Mouse (Mus musculus) neural tube, postnatal 0 days (tissue): ENCODE data around the gene Sowaha. TPM values are rescaled to one million over a fixed set of nuclear protein-coding genes. Genes with fewer than 3 reads are reported as not detected.

ENCODE experiments used
- polyA plus RNA-seq: library from polyadenylated mRNA; unstranded; fragments of >200 nt; fragmentation: Nextera tagmentation; extraction: Ambion mirVana; gene quantifications from 2 replicates; pipeline ENCODE4 v1.2.1, GENCODE M21; 2015

Gene Sowaha
- 6.8 and 7.0 TPM in 2 replicates for polyA plus RNA-seq

DNA sequence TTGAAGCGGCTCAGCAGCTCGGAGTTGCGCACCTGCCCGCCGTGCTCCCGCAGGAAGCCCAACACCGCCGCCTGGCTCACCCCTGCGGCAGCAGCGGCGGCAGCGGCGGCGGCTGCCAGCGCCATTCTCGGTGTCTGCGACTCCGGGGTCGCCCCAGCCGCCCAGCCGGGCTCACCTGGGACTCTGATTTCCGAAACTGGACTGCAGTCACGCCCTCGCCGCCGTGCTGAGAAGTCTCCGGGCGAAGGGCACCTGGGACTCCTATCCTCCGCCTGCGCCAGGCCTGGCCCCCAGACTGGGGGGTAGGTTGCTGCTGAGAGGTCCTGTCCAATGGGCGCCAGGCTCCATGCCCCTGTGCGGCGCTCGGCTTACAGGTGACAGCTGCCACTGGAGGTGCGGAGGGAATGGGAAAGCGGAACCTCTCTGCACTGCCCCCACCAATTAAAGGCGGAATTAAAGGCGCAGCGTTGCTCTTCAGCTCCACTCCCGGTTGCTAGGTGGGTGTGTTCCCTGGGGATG, at the start of gene Sowaha, which contains the start of gene Gm9945:
TSS of gene Sowaha (minus strand) at position 492 of the 519 bp plus-strand sequence.
TSS of gene Gm9945 (plus strand) at position 384 of the 519 bp plus-strand sequence.

DNA sequence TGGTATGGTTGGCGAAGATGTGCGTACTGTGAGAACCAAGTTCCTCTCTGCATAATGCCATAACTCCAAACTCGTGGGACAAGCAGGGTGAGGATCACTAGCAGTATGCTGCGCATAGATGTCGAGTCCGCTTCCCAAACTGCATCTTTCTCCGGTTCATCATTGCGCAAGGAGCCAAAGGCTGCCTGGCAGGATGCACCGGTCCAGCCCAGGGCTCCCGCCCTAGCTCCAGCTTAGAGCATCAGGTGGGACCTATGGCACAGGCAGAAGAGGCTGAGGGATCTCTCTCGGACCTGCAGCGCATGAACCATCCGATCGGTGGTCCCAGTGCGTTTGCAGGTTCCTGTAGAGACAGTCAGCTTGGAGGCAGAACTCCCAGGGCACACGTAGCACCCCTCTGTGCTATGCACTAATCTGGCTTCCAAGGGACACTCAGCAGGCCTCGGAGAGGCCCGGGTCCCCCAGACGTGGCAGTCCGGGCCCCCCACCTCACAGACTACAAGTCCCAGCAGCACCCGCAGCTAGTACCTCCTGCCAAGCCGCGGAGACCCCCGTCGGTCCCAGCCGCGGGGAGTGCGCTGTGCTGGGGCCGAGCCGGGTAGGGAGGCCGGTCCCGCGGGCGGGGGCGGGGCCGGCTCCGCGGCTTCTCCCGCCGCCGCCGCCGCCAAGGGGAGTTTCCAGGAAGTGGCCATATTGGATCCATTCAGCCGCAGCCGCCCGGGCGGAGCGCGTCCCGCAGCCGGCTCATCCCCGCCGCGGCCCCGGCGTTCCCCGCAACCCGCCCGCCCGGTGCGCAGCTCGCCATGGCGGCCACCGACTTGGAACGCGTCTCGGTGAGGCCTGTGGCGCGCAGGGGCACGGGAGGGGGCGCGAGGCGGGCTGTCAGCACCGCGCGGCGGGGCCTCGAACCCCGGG, 39.4 kb upstream of the Sowaha start, which contains the start of gene Sept8:
TSS of gene Sept8 (plus strand) at position 51 of the 915 bp plus-strand sequence.

DNA sequence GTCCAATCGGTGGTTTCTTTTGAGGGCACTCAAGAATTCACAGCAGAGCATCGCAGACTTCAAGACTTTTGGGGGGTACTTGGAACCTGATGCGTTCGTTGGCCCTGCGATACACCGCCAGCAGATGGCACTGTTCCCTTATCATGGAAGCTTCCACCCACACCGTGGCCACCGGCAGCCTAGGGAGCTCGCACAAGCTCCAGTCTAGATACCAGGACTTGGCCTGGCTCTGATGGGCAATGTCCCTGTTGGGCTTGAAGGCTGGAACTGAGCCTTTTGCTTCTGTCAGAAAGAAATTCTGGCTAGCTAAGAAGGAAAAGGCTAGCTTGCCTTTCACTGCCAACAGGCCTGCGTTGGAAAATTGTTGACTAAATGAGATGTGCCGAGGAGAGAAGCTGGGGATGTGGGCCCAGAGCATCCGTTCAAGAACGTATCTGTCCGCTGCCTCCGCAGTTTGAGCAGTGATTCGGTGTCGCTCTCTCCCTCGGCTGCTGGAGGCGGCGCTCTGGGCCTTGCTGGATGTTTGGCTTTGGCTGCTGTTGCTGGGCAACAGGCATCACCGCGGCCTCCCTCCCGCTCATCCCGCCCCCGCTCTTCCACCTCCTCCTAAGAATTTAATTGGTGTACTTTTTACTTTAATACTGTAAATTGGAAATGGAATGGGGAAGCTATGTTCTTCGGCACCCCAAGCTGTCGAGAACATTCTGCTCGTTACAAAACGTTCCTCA, 9.9 kb downstream of the Sowaha start, which contains the start of gene Gm9837:
TSS of gene Gm9837 (minus strand) at position 512 of the 728 bp plus-strand sequence.

DNA sequence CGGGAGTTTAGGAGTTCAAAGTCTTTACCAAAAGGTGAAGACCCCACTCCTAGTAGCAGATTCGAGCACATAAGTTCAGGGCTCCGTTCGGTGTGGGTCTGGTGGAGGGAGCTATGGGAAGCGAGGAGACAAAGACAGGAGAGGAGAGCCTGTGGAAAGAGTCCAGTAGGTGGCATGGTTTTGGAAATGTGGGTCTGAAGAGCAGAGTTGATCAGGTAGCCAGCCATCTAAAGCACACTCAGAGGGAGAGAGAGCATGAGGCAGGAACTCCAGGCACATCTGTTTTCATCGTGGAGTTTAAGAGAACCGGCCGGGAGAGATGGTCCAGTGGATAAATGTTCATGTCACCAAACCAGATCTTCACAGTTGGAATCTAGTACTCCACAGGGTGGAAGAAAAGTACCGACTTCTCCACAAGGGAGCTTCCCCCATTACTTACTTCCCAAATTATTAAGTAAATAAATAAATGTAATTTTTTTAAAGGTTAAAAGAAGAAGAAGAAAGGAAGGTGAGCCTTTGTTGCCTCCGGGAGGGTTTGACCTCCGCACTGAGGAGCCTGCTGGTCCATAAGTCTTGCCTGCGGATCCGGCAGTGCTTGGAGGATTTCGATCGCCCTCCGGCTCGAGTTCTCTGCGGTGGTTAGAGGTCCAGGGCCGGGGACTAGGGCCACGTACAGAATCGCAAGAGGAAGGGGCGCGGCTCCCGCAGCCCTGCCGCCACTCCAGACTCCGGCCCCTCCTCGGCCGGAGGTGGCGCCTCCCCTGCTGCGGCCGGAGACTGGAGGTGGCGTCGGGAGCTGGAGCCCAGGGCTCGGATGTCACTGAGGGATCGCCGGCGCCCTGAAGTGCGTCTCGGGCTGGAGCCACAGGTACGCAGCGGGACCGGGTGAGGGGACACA, 23.4 kb downstream of the Sowaha start, which contains the start of the genes Gm10447 and Shroom1:
TSS of gene Gm10447 (minus strand) at position 637 of the 898 bp plus-strand sequence.
TSS of gene Shroom1 (plus strand) at position 732 of the 898 bp plus-strand sequence.

DNA sequence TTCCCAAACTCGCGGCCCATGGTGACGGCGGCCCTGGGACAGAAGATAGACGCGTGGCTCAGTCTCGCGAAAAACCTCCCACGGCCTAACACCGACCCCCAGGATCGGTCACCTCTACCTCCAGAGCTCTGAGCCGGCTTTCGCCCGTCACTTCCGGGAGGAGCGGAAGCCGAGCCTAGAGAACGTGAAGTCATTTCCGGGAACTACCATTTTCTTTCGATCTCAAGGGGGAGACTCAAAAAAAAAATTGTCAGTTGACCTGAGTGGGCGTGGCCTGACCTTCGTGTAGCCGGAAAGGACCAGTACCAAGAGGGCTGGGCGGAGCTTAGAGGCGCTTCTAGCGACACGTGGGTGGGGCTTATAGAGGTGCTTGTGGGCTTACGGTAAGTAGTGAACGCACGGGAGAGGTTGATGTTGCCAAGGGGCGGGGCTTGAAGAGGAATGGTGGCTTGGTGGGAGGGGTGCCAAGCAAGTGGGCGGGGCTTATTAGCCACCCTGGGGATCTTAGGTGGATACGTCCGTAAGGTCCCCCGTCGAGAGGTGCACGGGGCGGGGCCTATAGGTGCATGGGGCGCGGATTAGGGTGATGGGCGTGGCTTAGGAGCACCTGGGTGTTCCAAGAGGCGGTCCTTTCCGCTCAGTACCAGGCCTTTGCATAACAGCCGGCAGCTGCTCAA, 49.3 kb downstream of the Sowaha start, which contains the start of the genes Uqcrq and Gdf9:
TSS of gene Uqcrq (minus strand) at position 162 of the 677 bp plus-strand sequence.
TSS of gene Gdf9 (plus strand) at position 354 of the 677 bp plus-strand sequence.

Other genes starting within 250 kb of the Sowaha start
- 46.6 and 47.3 TPM in 2 replicates for gene Hspa4, start 179.8 kb downstream of the Sowaha start, polyA plus RNA-seq
- gene Zcchc10, start 155.6 kb downstream of the Sowaha start, polyA plus RNA-seq: 15.9 and 16.5 TPM in 2 replicates
- 101 and 120 TPM in 2 replicates for gene Aff4, start 129.4 kb downstream of the Sowaha start, polyA plus RNA-seq
- not detected in 2 replicates for gene Leap2, start 57.1 kb downstream of the Sowaha start, polyA plus RNA-seq
- 1,163 and 1,257 TPM in 2 replicates for gene Uqcrq, start 49.4 kb downstream of the Sowaha start, polyA plus RNA-seq
- gene Gdf9, start 49.3 kb downstream of the Sowaha start, polyA plus RNA-seq: 1.9 and 2.4 TPM in 2 replicates
- 0.06 TPM in 1 of 2 replicates, not detected in the other for gene Gm10447, start 23.2 kb downstream of the Sowaha start, polyA plus RNA-seq
- 3.6 and 3.7 TPM in 2 replicates for gene Shroom1, start 23.1 kb downstream of the Sowaha start, polyA plus RNA-seq
- gene Gm9837, start 9.8 kb downstream of the Sowaha start, polyA plus RNA-seq: not detected in 2 replicates
- gene Gm9945, start 108 bp downstream of the Sowaha start, polyA plus RNA-seq: 0.59 and 0.99 TPM in 2 replicates
- gene Sept8, start 39.0 kb upstream of the Sowaha start, polyA plus RNA-seq: 25.2 and 25.5 TPM in 2 replicates
- gene Kif3a, start 87.1 kb upstream of the Sowaha start, polyA plus RNA-seq: 307 and 308 TPM in 2 replicates
- gene Il4, start 138.4 kb upstream of the Sowaha start, polyA plus RNA-seq: 3.0 and 3.7 TPM in 2 replicates
- not detected in 2 replicates for gene Il13, start 154.4 kb upstream of the Sowaha start, polyA plus RNA-seq
- 11.7 and 11.8 TPM in 2 replicates for gene Rad50, start 227.0 kb upstream of the Sowaha start, polyA plus RNA-seq
- 0.09 and 0.15 TPM in 2 replicates for gene Il5, start 240.5 kb upstream of the Sowaha start, polyA plus RNA-seq